Mouse (Mus musculus): ENCODE measurements around the gene Hdac4. TPM values are rescaled to one million over a fixed set of nuclear protein-coding genes. Genes with fewer than 3 reads are reported as not detected.

Hdac4 gene
- polyA plus RNA-seq (2014; fragmentation: Nextera tagmentation; extraction: Ambion mirVana) = 24.0 and 24.1 TPM in 2 replicates

DNA sequence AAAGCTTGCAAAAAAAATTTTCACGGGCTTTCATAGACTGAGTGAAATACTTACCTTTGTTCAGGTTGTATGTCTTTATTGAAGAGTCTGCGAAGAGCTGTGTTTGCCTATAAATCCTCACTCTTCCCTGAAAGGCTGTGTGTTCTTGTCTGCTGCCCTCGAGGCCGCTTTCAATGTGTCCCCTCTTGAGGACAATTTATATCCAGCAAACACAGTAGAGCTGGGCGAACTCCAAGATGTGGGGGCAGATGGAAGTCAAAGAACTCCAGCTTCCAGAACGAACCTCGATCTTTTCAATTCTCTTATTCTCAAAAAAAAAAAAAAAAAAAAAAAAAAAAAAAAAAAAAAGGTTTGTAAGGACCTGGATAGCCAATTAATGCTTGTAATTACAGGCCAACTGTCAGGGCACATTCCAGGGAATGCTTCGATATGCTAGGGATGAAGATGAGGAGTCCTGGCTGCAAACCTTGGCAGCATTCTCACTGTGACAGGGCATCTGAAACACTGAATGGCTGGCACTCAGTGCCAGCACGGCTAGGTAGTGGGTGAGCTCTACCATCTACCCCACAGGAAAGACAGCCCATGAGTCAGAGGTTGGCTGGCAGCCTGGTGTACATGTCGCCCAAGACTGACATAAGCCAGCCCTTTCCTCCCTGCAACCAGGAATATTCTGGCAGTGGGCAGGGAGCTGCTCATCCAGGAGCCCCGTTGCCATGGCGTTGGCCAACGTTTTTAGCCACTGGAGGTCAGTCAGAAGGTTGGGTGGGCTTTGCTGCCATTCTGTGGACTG is at the start of gene Hdac4:
Gene Hdac4 (minus strand): TSS at position 340 of the 790 bp plus-strand sequence.
- Histone ChIP-seq H3K36me3 (ENCODE audit: control insufficient read depth, insufficient read depth, low read length) (no peaks in the 10 kb centered on the region), H3K9me3 (ENCODE audit: control insufficient read depth, low read length) (no peaks in the 10 kb centered on the region), H3K27me3 (replicated peaks; ENCODE audit: control insufficient read depth, insufficient read depth, low read length) (no peaks in the 10 kb centered on the region), H3K27ac (replicated peaks; ENCODE audit: low read depth, low read length) (no peak within 1 kb of the TSS), H3K4me3 (ENCODE audit: low read depth, low read length) (no peak within 1 kb of the TSS), H3K4me2 (ENCODE audit: low read depth, low read length) (no peak within 1 kb of the TSS), H3K9ac (ENCODE audit: low read depth, low read length) (no peak within 1 kb of the TSS), H3K4me1 (ENCODE audit: control insufficient read depth, insufficient read depth, low read length) (no peaks in the 10 kb centered on the region)
- WGBS = 69% methylated on average over 13 of the region's 13 CpGs
- no peak for DNase-seq (ENCODE audit: low spot score)
- no peak for ATAC-seq (ENCODE audit: low read depth)

DNA sequence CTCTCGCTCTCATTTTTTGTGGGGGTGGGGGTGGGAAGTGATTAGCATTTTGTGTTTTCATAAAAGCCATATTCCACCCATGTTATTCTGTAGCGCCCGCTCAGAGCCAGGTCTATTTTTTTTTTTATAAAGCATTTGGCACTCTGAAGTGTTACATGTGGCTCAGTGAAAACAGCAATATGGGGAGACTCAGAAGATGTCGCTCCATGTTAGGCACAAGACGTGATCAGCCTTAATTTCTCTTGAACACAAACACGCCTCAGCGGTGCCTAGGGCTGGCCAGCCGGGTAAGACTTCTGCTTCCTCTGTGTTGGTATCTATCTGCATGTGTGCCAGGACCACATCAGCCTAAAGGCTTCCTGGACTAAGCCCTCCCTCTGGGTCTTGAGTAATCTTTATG is 48.0 kb upstream of the Hdac4 start:
- 84% methylated on average over 8 of the region's 8 CpGs for WGBS
- H3K36me3 ChIP-seq (ENCODE audit: control insufficient read depth, insufficient read depth, low read length) = no peaks in the 10 kb centered on the region
- no peaks in the 10 kb centered on the region for H3K4me1 ChIP-seq (ENCODE audit: control insufficient read depth, insufficient read depth, low read length)
- no peak overlapping the region for H3K4me2 ChIP-seq (ENCODE audit: low read depth, low read length)
- H3K27ac ChIP-seq (replicated peaks; ENCODE audit: low read depth, low read length) = no peak overlapping the region
- ATAC-seq (ENCODE audit: low read depth) = no peak
- H3K4me3 ChIP-seq (ENCODE audit: low read depth, low read length) = no peak overlapping the region
- H3K9me3 ChIP-seq (ENCODE audit: control insufficient read depth, low read length) = no peaks in the 10 kb centered on the region
- no peaks in the 10 kb centered on the region for H3K27me3 ChIP-seq (replicated peaks; ENCODE audit: control insufficient read depth, insufficient read depth, low read length)
- H3K9ac ChIP-seq (ENCODE audit: low read depth, low read length) = no peak overlapping the region
- DNase-seq (ENCODE audit: low spot score) = no peak

DNA sequence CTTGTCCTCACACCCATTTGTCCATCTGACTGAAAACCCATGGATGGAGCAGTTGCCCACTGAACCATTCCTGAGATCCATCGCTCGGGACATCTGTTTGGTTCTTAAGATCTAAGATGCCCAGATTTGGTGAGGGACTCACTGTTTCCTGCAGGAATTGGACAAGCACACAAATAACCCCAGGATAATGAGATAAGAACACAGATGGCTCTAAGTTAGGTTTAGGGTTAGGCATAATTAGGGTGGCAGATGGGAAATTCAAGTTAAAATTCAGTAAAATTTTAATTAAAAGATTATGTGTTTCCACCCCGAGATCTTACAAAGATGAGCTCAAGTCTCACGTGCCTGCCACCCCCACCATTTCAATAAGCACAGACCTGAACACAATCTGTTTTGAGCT is 44.6 kb upstream of the Hdac4 start:
- WGBS = 85% methylated on average over 4 of the region's 4 CpGs
- Histone ChIP-seq H3K4me1 (ENCODE audit: control insufficient read depth, insufficient read depth, low read length) (no peaks in the 10 kb centered on the region; the same call in 1 of the 2 replicates), H3K4me2 (ENCODE audit: low read depth, low read length) (no peak overlapping the region), H3K27me3 (replicated peaks; ENCODE audit: control insufficient read depth, insufficient read depth, low read length) (no peaks in the 10 kb centered on the region), H3K9ac (ENCODE audit: low read depth, low read length) (no peak overlapping the region), H3K27ac (replicated peaks; ENCODE audit: low read depth, low read length) (no peak overlapping the region), H3K4me3 (ENCODE audit: low read depth, low read length) (no peak overlapping the region), H3K9me3 (ENCODE audit: control insufficient read depth, low read length) (no peaks in the 10 kb centered on the region), H3K36me3 (ENCODE audit: control insufficient read depth, insufficient read depth, low read length) (no peaks in the 10 kb centered on the region)
- ATAC-seq (ENCODE audit: low read depth) (no peak), DNase-seq (ENCODE audit: low spot score) (no peak)

DNA sequence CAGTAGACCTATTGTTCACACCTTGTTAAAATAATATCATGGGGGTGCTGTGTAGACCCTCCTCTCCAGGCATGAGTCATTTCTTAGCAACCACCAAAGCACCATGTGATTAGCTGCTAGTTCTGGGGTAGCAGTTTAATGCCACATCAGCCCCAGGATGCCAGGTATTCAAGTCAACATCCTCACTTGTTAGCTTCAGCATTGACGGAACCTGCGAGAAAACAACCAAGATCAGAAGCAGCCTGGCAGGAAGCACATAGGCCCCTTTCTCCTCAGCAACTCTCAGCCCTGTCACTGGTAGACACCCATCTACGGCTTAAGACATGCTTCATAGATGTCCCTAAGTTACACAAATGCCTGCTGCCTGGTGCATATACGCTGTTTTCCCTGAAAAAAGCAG is 40.1 kb upstream of the Hdac4 start:
- Histone ChIP-seq H3K4me2 (ENCODE audit: low read depth, low read length) (no peak overlapping the region), H3K27ac (replicated peaks; ENCODE audit: low read depth, low read length) (no peak overlapping the region), H3K4me1 (ENCODE audit: control insufficient read depth, insufficient read depth, low read length) (no peaks in the 10 kb centered on the region; the same call in 1 of the 2 replicates), H3K9me3 (ENCODE audit: control insufficient read depth, low read length) (no peaks in the 10 kb centered on the region), H3K27me3 (replicated peaks; ENCODE audit: control insufficient read depth, insufficient read depth, low read length) (no peaks in the 10 kb centered on the region), H3K9ac (ENCODE audit: low read depth, low read length) (no peak overlapping the region), H3K4me3 (ENCODE audit: low read depth, low read length) (no peak overlapping the region), H3K36me3 (ENCODE audit: control insufficient read depth, insufficient read depth, low read length) (no peaks in the 10 kb centered on the region)
- DNase-seq (ENCODE audit: low spot score) = no peak
- 96% methylated on average over 4 of the region's 4 CpGs for WGBS
- no peak for ATAC-seq (ENCODE audit: low read depth)

DNA sequence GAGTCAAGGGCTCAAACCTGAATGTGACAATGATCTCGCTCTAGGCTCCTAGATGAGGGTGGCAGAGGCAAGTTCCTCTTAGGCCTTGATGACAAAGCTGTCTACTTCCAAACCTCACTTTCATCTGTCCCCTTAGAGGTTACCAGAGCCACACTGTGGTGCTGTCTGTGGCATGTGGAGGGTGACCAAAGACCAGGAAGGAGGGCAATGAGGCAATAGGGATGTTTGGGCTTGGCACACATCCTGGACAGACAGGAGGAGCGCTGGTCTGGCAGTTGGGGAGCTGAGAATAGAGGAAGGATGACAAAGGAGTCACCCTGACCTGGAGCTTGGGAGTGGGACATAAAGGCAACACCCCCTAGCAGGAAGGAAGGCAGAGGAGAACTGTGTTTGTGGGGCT is 29.8 kb upstream of the Hdac4 start:
- no peaks in the 10 kb centered on the region for H3K9me3 ChIP-seq (ENCODE audit: control insufficient read depth, low read length)
- peaks cover 11% of the 10 kb centered on the region; the same call in 1 of the 2 replicates for H3K4me1 ChIP-seq (ENCODE audit: control insufficient read depth, insufficient read depth, low read length)
- ATAC-seq (ENCODE audit: low read depth) = no peak
- no peak overlapping the region for H3K27ac ChIP-seq (replicated peaks; ENCODE audit: low read depth, low read length)
- 88% methylated on average over 2 of the region's 2 CpGs for WGBS
- H3K4me2 ChIP-seq (ENCODE audit: low read depth, low read length) = no peak overlapping the region
- H3K4me3 ChIP-seq (ENCODE audit: low read depth, low read length) = no peak overlapping the region
- H3K27me3 ChIP-seq (replicated peaks; ENCODE audit: control insufficient read depth, insufficient read depth, low read length) = no peaks in the 10 kb centered on the region
- H3K36me3 ChIP-seq (ENCODE audit: control insufficient read depth, insufficient read depth, low read length) = no peaks in the 10 kb centered on the region
- DNase-seq (ENCODE audit: low spot score) = no peak
- no peak overlapping the region for H3K9ac ChIP-seq (ENCODE audit: low read depth, low read length)

DNA sequence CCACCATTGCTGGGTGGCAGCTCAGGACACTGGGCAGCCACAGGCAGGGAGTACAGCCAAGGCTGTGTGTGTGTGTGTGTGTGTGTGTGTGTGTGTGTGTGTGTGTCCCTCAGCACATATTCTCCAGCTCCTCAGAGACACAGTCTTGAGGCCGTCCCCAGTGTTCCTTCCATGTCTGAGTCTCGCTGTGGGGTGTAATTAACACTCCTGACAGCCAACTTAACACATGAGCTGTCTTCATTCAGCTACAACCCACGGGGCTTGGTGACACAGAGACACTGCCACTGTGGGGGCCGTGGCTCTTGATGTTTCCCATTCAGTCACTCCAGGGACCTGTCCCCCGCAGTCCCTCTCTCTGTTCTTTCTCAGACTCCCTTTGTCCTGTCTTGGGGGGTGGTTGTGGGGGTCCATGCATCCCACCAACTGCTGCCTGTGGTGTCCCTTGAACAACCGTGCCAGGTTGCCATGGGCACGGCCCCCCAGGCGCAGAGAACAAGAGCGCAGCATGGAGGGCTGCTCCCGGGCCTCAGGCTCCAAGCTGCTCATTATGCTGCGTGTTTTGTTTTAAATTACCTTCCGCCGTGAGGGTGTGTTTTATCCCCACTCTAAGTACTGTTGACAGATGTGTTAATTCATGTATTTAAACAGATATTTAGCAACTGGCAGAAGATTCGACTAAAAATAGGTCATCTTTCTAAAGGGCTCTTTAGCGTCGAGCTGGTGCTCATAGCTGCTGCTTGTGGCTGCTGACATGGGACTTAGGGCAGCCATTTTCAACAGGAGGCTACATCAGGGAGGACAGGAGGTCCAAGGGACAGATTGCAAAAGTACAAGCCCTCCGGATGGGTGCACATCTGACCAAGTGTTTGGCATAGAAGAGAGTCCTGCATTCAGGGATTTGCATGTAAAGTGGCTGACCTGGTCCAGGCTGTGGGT is 28.7 kb upstream of the Hdac4 start:
- H3K27me3 ChIP-seq (replicated peaks; ENCODE audit: control insufficient read depth, insufficient read depth, low read length) = no peaks in the 10 kb centered on the region
- peaks cover 11% of the 10 kb centered on the region; the same call in 1 of the 2 replicates for H3K4me1 ChIP-seq (ENCODE audit: control insufficient read depth, insufficient read depth, low read length)
- peak; percentile 76 for ATAC-seq (ENCODE audit: low read depth)
- no peaks in the 10 kb centered on the region for H3K36me3 ChIP-seq (ENCODE audit: control insufficient read depth, insufficient read depth, low read length)
- no peak overlapping the region for H3K4me2 ChIP-seq (ENCODE audit: low read depth, low read length)
- no peak overlapping the region for H3K27ac ChIP-seq (replicated peaks; ENCODE audit: low read depth, low read length)
- peak; percentile 77 for DNase-seq (ENCODE audit: low spot score)
- 27% methylated on average over 17 of the region's 17 CpGs for WGBS
- H3K4me3 ChIP-seq (ENCODE audit: low read depth, low read length) = no peak overlapping the region
- no peaks in the 10 kb centered on the region for H3K9me3 ChIP-seq (ENCODE audit: control insufficient read depth, low read length)
- H3K9ac ChIP-seq (ENCODE audit: low read depth, low read length) = no peak overlapping the region

DNA sequence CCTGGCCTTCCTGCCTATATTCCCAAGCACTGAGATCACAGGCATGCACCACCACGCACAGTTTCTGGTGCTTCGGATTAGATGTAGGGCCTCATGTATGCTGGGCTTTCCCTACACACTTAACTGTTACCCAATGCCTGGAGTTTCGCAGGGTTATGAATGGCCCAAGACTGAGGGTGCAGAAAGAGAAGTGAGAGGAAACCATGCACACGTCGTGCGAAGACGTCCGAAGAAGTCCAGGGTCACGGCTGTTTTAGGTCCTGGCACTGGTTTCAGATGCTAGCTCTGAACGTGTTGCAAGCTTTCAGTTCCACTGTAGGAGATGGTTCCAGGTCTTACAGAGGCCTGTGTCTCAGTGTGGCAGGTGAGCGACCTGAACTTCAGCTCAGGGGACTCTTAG is 21.2 kb upstream of the Hdac4 start:
- Histone ChIP-seq H3K4me3 (ENCODE audit: low read depth, low read length) (no peak overlapping the region), H3K4me2 (ENCODE audit: low read depth, low read length) (no peak overlapping the region), H3K36me3 (ENCODE audit: control insufficient read depth, insufficient read depth, low read length) (no peaks in the 10 kb centered on the region), H3K9ac (ENCODE audit: low read depth, low read length) (no peak overlapping the region), H3K27me3 (replicated peaks; ENCODE audit: control insufficient read depth, insufficient read depth, low read length) (no peaks in the 10 kb centered on the region), H3K4me1 (ENCODE audit: control insufficient read depth, insufficient read depth, low read length) (peaks cover 21% of the 10 kb centered on the region), H3K27ac (replicated peaks; ENCODE audit: low read depth, low read length) (peak overlapping the region; percentile 49), H3K9me3 (ENCODE audit: control insufficient read depth, low read length) (no peaks in the 10 kb centered on the region)
- WGBS = 75% methylated on average over 11 of the region's 11 CpGs
- no peak for ATAC-seq (ENCODE audit: low read depth)
- DNase-seq (ENCODE audit: low spot score) = no peak

DNA sequence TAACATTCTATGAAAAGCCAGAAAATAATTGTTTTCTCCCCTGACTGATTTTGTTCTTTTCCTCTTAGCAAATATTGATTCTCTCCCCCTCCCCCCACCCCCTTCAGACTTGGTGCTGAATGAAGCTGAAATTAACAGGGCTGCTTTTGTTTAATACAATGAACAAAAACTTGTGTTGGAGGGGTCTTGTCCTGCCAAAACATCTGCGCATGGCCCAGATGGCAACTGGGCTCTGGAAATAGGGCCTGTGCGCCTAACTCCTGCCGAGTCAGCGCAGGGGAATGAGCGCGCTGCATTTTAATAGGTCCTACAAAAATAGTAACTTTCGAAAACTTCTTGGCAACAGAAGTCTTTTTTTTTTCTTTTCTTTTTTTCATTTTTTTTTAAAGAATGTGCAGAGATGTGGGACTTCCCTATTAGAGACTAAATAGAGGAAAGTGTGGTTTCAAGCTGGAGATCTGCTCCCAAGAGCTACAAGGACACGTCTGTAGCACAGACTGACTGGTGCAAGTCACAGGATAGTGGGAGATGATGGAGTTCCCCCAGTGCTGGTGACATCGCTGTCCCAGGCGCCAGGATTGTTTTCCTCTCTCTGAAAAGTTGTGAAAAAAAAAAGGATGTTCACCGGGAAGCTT is 20.6 kb upstream of the Hdac4 start:
- Histone ChIP-seq H3K4me2 (ENCODE audit: low read depth, low read length) (no peak overlapping the region), H3K27me3 (replicated peaks; ENCODE audit: control insufficient read depth, insufficient read depth, low read length) (no peaks in the 10 kb centered on the region), H3K9ac (ENCODE audit: low read depth, low read length) (no peak overlapping the region), H3K36me3 (ENCODE audit: control insufficient read depth, insufficient read depth, low read length) (no peaks in the 10 kb centered on the region), H3K4me3 (ENCODE audit: low read depth, low read length) (no peak overlapping the region), H3K9me3 (ENCODE audit: control insufficient read depth, low read length) (no peaks in the 10 kb centered on the region), H3K27ac (replicated peaks; ENCODE audit: low read depth, low read length) (peak overlapping the region; percentile 49), H3K4me1 (ENCODE audit: control insufficient read depth, insufficient read depth, low read length) (peaks cover 22% of the 10 kb centered on the region)
- WGBS = 51% methylated on average over 11 of the region's 11 CpGs
- ATAC-seq (ENCODE audit: low read depth) (peak; percentile 37; the same call in 1 of the 2 replicates), DNase-seq (ENCODE audit: low spot score) (peak; percentile 83)
